Mouse (Mus musculus) kidney, adult 2 months (tissue): ENCODE results near the gene Tssk6.

Experiments used
- CTCF ChIP-seq: fragments of 200-500 bp; conservative IDR thresholded peaks from 2 replicates; pipeline ENCODE4 v1.5.1; 2011; ENCODE audit warnings: low read depth, mild to moderate bottlenecking, control low read depth, low read length, moderate library complexity, mixed read lengths; ENCODE audit not compliant: insufficient read depth, insufficient read length
- POLR2A ChIP-seq: fragments of 200-500 bp; IDR thresholded peaks from one replicate; pipeline ENCODE4 v1.6.1; 2011; ENCODE audit warnings: low read depth, low read length, control low read depth

DNA sequence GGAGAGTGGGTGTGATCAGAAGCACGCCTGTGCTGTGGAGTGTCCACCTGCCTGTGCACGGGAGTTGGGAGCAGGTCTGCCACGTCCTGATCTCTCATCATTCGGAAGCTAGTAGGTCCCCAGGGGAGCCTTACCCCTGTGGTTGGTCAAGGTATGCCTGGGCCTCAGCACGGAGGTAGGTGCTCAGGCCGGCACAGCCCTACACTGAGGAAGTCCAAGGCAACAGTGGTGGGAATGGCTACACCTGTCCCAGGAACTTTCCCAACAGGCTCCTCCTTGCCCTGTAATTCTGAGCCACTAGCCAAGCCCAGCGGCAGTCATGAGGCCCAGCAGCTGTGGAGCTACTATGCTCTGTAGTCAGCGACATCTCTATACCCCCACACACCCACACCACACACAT is 22.3 kb upstream of the Tssk6 start:
- TF ChIP-seq CTCF, result no peak
- TF ChIP-seq POLR2A, result no peak
